Mouse (Mus musculus) lung, adult 2 months (tissue): Measurements from ENCODE around the gene Clec4b1.
"Not testable (repeated sequence)": the region's sequence is repeated elsewhere in the genome, so short reads cannot be mapped to it uniquely, and the experiment has no call there.

Experiments
- CTCF ChIP-seq: fragments of 200-500 bp; IDR thresholded peaks from 2 replicates; pipeline ENCODE4 v1.5.1; 2011; ENCODE audit warnings: mild to moderate bottlenecking, low read length, control low read depth; ENCODE audit not compliant: insufficient read depth
- POLR2A ChIP-seq: fragments of 200-500 bp; IDR thresholded peaks from 2 replicates; pipeline ENCODE4 v1.6.1; 2011; ENCODE audit warnings: low read depth, mild to moderate bottlenecking, control low read depth, low read length, borderline replicate concordance; ENCODE audit errors: extremely low read depth

- not testable (repeated sequence) for TF ChIP-seq CTCF, POLR2A
These were observed 56.4 kb downstream of the Clec4b1 start, which contains the start of gene Clec4a2 for GRCm38 (mm10) chr6:123106128-123106527.
